Mouse (Mus musculus) spleen, adult 2 months (tissue): ENCODE results near the gene Wdr62.

ENCODE experiments used
- CTCF ChIP-seq: fragments of 200-500 bp; IDR thresholded peaks from 2 replicates; pipeline ENCODE4 v1.5.1; 2011; ENCODE audit warnings: mild to moderate bottlenecking, inconsistent platforms; ENCODE audit not compliant: insufficient read depth, insufficient read length, insufficient replicate concordance; ENCODE audit errors: extremely low read depth
- POLR2A ChIP-seq: fragments of 200-500 bp; IDR thresholded peaks from 2 replicates; pipeline ENCODE4 v1.6.1; 2011; ENCODE audit warnings: low read depth, low read length, inconsistent platforms

DNA sequence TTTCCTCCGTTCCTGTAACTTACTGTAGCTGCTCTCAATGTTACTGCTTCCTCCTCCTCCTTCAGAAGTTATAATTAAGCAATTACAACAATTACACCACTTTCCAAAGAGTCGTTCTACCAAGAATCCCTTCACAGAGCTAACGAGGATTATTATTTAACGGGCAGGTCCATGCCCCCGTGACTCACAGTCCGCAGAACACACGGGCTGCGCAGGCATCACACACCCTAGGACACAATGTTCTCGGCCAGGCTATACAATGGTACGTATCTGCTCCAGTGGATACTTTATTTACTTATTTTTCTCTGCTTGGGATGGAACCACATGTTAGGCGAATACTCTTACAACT is 60.2 kb downstream of the Wdr62 start:
- TF ChIP-seq POLR2A: no peak
- TF ChIP-seq CTCF: no peak
